Mouse (Mus musculus) layer of hippocampus, postnatal 14 days (tissue): ENCODE data around the gene Sp110. TPM values are rescaled to one million over a fixed set of nuclear protein-coding genes. Genes with fewer than 3 reads are reported as not detected.
"Not testable (repeated sequence)": the region's sequence is repeated elsewhere in the genome, so short reads cannot be mapped to it uniquely, and the experiment has no call there.

ENCODE experiments used
- DNase-seq, 2 experiments: peaks; one replicate each; pipeline ENCODE4 v3.0.0; 2021 to 2022; ENCODE audit warnings: low spot score in 2 of 2, mixed read lengths in 1 of 2
- long read RNA-seq, 2 experiments: library from polyadenylated mRNA; stranded (forward); transcript quantifications; one replicate each; pipeline ENCODE4 v2.0.0; 2021
- total RNA-seq, 2 experiments: library from RNA; stranded (reverse); gene quantifications; 2 replicates each; pipeline ENCODE4 v1.2.3; 2021

Gene Sp110
- total RNA-seq = 1 to 10 TPM in 1 of 2 experiments, under 1 TPM in 1; 0.38 to 1.8 TPM
- long read RNA-seq, experiment 1, partial matches to known transcripts = 0 of 1 reads
- long read RNA-seq, experiment 1, other reads (novel, unspliced or antisense) = 1 of 1 reads
- long read RNA-seq, experiment 2 = 0 reads

- not testable (repeated sequence) for DNase-seq
Measured at GRCm38 (mm10) chr1:85598271-85599012, at the start of gene Sp110. Sp110 (minus strand) TSS chr1:85598817.

- not testable (repeated sequence) for DNase-seq
Measured at GRCm38 (mm10) chr1:85638144-85638543, 39.5 kb upstream of the Sp110 start.

GRCm38 (mm10) chr1:85636936-85637335 lies 38.3 kb upstream of the Sp110 start:
- not testable (repeated sequence) for DNase-seq

GRCm38 (mm10) chr1:85618689-85619088 lies 20.1 kb upstream of the Sp110 start:
- DNase-seq = not testable (repeated sequence)

- DNase-seq = not testable (repeated sequence)
Measured at GRCm38 (mm10) chr1:85617161-85617560, 18.5 kb upstream of the Sp110 start.

- DNase-seq = not testable (repeated sequence)
Measured at GRCm38 (mm10) chr1:85615819-85616218, 17.2 kb upstream of the Sp110 start.

- DNase-seq = not testable (repeated sequence)
Measured at GRCm38 (mm10) chr1:85615096-85615495, 16.5 kb upstream of the Sp110 start.

- DNase-seq = not testable (repeated sequence)
Measured at GRCm38 (mm10) chr1:85610581-85610980, 12.0 kb upstream of the Sp110 start.

- not testable (repeated sequence) for DNase-seq
Measured at GRCm38 (mm10) chr1:85608361-85608760, 9.7 kb upstream of the Sp110 start.

- DNase-seq = not testable (repeated sequence)
Measured at GRCm38 (mm10) chr1:85604341-85604740, 5.7 kb upstream of the Sp110 start.

GRCm38 (mm10) chr1:85600794-85601193 lies 2.2 kb upstream of the Sp110 start:
- not testable (repeated sequence) for DNase-seq

GRCm38 (mm10) chr1:85600078-85600477 lies 1.5 kb upstream of the Sp110 start, which contains the start of gene Sp140:
Sp140 (plus strand) TSS chr1:85600378.
- not testable (repeated sequence) for DNase-seq

GRCm38 (mm10) chr1:85592526-85592925 lies 6.1 kb downstream of the Sp110 start:
- not testable (repeated sequence) for DNase-seq

- DNase-seq = not testable (repeated sequence)
Measured at GRCm38 (mm10) chr1:85588697-85589096, 9.9 kb downstream of the Sp110 start.

- not testable (repeated sequence) for DNase-seq
Measured at GRCm38 (mm10) chr1:85581518-85581917, 17.1 kb downstream of the Sp110 start.

GRCm38 (mm10) chr1:85580578-85580977 lies 18.0 kb downstream of the Sp110 start:
- DNase-seq = not testable (repeated sequence)

- not testable (repeated sequence) for DNase-seq
Measured at GRCm38 (mm10) chr1:85580148-85580534, 18.5 kb downstream of the Sp110 start.

- not testable (repeated sequence) for DNase-seq
Measured at GRCm38 (mm10) chr1:85579199-85580147, 19.1 kb downstream of the Sp110 start.

GRCm38 (mm10) chr1:85578372-85579010 lies 20.1 kb downstream of the Sp110 start:
- DNase-seq = not testable (repeated sequence)

GRCm38 (mm10) chr1:85575376-85575775 lies 23.2 kb downstream of the Sp110 start, which contains the start of gene G530012D18Rik:
G530012D18Rik (plus strand) TSS chr1:85575676.
- not testable (repeated sequence) for DNase-seq

GRCm38 (mm10) chr1:85573554-85573953 lies 25.1 kb downstream of the Sp110 start:
- not testable (repeated sequence) for DNase-seq
